Mouse (Mus musculus): ENCODE results near the gene Htr3a. TPM values are rescaled to one million over a fixed set of nuclear protein-coding genes. Genes with fewer than 3 reads are reported as not detected.
A peak's percentile ranks its signal among the peaks of the same experiment; 100 is the strongest.

The Htr3a gene
- polyA plus RNA-seq, 1 experiment from 2014 or later = not detected

DNA sequence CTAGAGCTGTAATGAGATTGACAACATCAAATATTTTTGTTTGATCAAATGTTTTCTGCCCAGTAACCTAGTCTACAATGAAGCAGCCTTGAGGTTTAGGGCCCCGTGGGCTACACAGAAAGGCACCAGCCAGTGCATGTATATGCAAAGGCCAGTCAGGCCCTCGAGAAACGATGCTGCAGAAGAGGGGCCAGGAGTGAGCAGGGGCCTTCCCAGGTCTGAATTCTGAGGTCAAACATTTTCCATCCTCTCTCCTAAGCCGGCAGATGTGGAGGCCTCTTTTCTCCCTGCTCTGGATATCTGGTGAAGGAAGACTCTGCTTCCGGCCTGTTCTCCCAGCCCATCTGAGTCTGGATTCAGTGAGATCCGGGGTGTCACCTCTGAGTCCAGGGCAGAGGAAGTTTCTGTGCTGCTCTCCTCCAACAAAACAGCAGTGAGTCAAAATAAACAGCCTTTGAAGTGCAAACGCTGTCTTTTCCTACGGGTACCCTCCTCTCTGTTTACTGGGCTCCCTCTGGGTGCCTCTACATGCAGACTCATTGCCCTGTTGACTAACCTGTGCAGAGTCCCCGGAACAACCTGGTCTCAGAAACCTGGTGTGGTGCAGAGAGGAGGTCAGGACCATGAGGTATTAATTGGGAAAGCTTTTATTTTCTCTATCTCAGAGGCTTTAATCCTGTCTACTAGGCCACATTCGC, 50.9 kb downstream of the Htr3a start:
- Histone ChIP-seq H3K36me3 (ENCODE audit: control insufficient read depth, insufficient read depth, low read length) (no peaks in the 10 kb centered on the region), H3K4me3 (ENCODE audit: low read depth, low read length) (no peak overlapping the region), H3K27ac (ENCODE audit: low read depth, low read length) (no peak overlapping the region), H3K9me3 (ENCODE audit: control insufficient read depth, low read length) (no peaks in the 10 kb centered on the region), H3K4me1 (ENCODE audit: control insufficient read depth, insufficient read depth, low read length) (no peaks in the 10 kb centered on the region), H3K9ac (ENCODE audit: low read length) (0 out of 2 replicates have a peak overlapping the region, but pooled peaks have one; percentile 2), H3K27me3 (ENCODE audit: control insufficient read depth, insufficient read depth, low read length) (no peaks in the 10 kb centered on the region), H3K4me2 (ENCODE audit: low read depth) (no peak overlapping the region)
- no peak for DNase-seq (ENCODE audit: low spot score)
- ATAC-seq (ENCODE audit: insufficient read depth, low FRiP score, low TSS enrichment) = no peak
- WGBS = 27% methylated on average over 10 of the region's 10 CpGs

DNA sequence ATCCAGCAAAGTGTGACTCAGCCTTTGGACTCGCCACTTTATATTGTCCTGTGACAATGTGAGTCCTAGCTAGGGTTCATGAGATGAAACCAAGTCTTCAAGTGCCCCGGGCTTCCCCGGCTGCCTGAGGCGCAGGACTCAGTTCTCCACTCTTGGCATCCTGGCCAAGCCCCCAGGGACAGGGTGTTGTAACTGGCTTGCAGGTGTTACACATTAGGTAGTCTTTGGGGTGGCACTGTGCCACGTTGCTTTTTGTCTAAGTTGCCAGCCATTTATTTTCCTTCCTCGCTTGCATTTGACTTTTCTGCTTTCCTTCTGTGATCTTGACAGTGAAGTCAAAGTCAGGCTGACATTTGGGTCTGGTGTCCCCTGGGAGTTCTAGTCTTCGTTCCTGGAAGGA, 53.0 kb downstream of the Htr3a start:
- no peak for DNase-seq (ENCODE audit: low spot score)
- no peaks in the 10 kb centered on the region for H3K4me1 ChIP-seq (ENCODE audit: control insufficient read depth, insufficient read depth, low read length)
- H3K36me3 ChIP-seq (ENCODE audit: control insufficient read depth, insufficient read depth, low read length) = no peaks in the 10 kb centered on the region
- H3K27ac ChIP-seq (ENCODE audit: low read depth, low read length) = no peak overlapping the region
- H3K4me2 ChIP-seq (ENCODE audit: low read depth) = no peak overlapping the region
- no peak for ATAC-seq (ENCODE audit: insufficient read depth, low FRiP score, low TSS enrichment)
- H3K27me3 ChIP-seq (ENCODE audit: control insufficient read depth, insufficient read depth, low read length) = no peaks in the 10 kb centered on the region
- WGBS = 80% methylated on average over 7 of the region's 7 CpGs
- no peaks in the 10 kb centered on the region for H3K9me3 ChIP-seq (ENCODE audit: control insufficient read depth, low read length)
- no peak overlapping the region for H3K4me3 ChIP-seq (ENCODE audit: low read depth, low read length)
- H3K9ac ChIP-seq (ENCODE audit: low read length) = no peak overlapping the region

DNA sequence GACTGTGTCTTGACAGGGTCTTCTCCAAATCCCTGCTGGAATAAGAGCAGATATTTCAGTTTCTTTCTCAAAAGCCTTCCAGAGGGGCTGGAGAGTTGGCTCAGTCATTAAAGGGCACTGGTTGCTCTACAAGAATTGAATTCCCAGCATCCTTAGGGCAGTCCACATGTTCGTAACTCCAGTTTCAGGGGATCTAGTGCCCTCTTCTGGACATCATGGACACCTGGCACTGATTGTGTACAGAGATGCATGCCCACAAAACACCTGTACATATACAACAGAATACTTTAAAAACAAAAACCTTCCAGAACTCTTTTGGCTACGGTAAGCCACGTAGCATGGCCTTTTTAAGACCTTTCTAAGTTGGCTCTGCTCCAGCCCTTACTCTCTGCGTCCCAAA, 54.7 kb downstream of the Htr3a start:
- H3K9ac ChIP-seq (ENCODE audit: low read length) = no peak overlapping the region
- no peak for DNase-seq (ENCODE audit: low spot score)
- H3K27ac ChIP-seq (ENCODE audit: low read depth, low read length) = no peak overlapping the region
- H3K4me3 ChIP-seq (ENCODE audit: low read depth, low read length) = no peak overlapping the region
- WGBS = 93% methylated on average over 4 of the region's 4 CpGs
- ATAC-seq (ENCODE audit: insufficient read depth, low FRiP score, low TSS enrichment) = no peak
- H3K36me3 ChIP-seq (ENCODE audit: control insufficient read depth, insufficient read depth, low read length) = no peaks in the 10 kb centered on the region
- H3K27me3 ChIP-seq (ENCODE audit: control insufficient read depth, insufficient read depth, low read length) = no peaks in the 10 kb centered on the region
- H3K9me3 ChIP-seq (ENCODE audit: control insufficient read depth, low read length) = no peaks in the 10 kb centered on the region
- no peaks in the 10 kb centered on the region for H3K4me1 ChIP-seq (ENCODE audit: control insufficient read depth, insufficient read depth, low read length)
- no peak overlapping the region for H3K4me2 ChIP-seq (ENCODE audit: low read depth)

DNA sequence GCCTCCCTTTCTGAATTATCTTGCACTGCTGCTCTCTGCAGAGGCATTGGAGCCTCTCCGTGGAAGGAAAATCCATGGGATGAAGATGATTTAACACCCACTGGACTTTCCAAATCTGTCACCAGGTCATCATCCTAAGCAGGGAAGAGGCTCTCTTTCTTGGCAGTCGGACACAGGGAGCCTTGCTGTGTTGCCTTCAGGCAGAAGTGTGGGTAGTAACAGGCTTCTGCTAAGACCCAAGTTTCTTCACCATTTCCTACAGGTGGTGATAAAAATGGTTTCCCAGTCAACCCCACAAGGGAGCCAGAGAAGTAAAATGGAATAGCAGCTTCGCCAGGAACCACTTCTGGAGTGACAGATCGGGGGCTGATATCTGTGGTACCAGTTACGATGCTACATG, 61.4 kb downstream of the Htr3a start:
- H3K4me3 ChIP-seq (ENCODE audit: low read depth, low read length) = no peak overlapping the region
- no peak overlapping the region for H3K4me2 ChIP-seq (ENCODE audit: low read depth)
- no peaks in the 10 kb centered on the region for H3K36me3 ChIP-seq (ENCODE audit: control insufficient read depth, insufficient read depth, low read length)
- no peaks in the 10 kb centered on the region for H3K27me3 ChIP-seq (ENCODE audit: control insufficient read depth, insufficient read depth, low read length)
- no peaks in the 10 kb centered on the region for H3K9me3 ChIP-seq (ENCODE audit: control insufficient read depth, low read length)
- ATAC-seq (ENCODE audit: insufficient read depth, low FRiP score, low TSS enrichment) = no peak
- 90% methylated on average over 5 of the region's 5 CpGs for WGBS
- H3K4me1 ChIP-seq (ENCODE audit: control insufficient read depth, insufficient read depth, low read length) = no peaks in the 10 kb centered on the region
- H3K9ac ChIP-seq (ENCODE audit: low read length) = no peak overlapping the region
- DNase-seq (ENCODE audit: low spot score) = no peak
- no peak overlapping the region for H3K27ac ChIP-seq (ENCODE audit: low read depth, low read length)

Other genes starting within 250 kb of the Htr3a start
- 7.4 and 8.0 TPM in 2 replicates for gene Zbtb16, start 74.9 kb downstream of the Htr3a start, polyA plus RNA-seq (2014; fragmentation: Nextera tagmentation; extraction: Ambion mirVana)
- 0.09 TPM in 1 of 2 replicates, not detected in the other for gene Htr3b, start 53.9 kb upstream of the Htr3a start, polyA plus RNA-seq (2014; fragmentation: Nextera tagmentation; extraction: Ambion mirVana)
- 41.3 and 43.1 TPM in 2 replicates for gene Usp28, start 74.3 kb upstream of the Htr3a start, polyA plus RNA-seq (2014; fragmentation: Nextera tagmentation; extraction: Ambion mirVana)
- gene Zw10, start 144.5 kb upstream of the Htr3a start, polyA plus RNA-seq (2014; fragmentation: Nextera tagmentation; extraction: Ambion mirVana) = 46.6 and 49.9 TPM in 2 replicates
- 0.74 and 0.86 TPM in 2 replicates for gene Tmprss5, start 170.2 kb upstream of the Htr3a start, polyA plus RNA-seq (2014; fragmentation: Nextera tagmentation; extraction: Ambion mirVana)

All from neural tube, embryonic 11.5 days (tissue).